Mouse (Mus musculus) lung, embryonic 16.5 days (tissue): ENCODE data around the gene Crebzf. TPM values are rescaled to one million over a fixed set of nuclear protein-coding genes. Genes with fewer than 3 reads are reported as not detected.

Experiments used
- ATAC-seq: fragments of 200-750 bp; cut with Nextera tagmentation; 2 replicates; pipeline ENCODE4 v1.8.0; 2017; ENCODE audit warnings: low read depth, mild to moderate bottlenecking, moderate library complexity
- H3K27ac ChIP-seq: fragments of 300-500 bp; sonication (generic); 2 replicates; pipeline ENCODE4 v1.5.1; 2014; ENCODE audit warnings: mild to moderate bottlenecking, control low read depth, low read length
- H3K27me3 ChIP-seq: fragments of 300-500 bp; sonication (generic); 2 replicates; pipeline ENCODE4 v1.6.1; 2014; ENCODE audit warnings: low read depth, low read length, mixed read lengths; ENCODE audit not compliant: control insufficient read depth, insufficient read depth
- H3K36me3 ChIP-seq: fragments of 300-500 bp; sonication (generic); 2 replicates; pipeline ENCODE4 v1.6.1; 2014; ENCODE audit warnings: low read length; ENCODE audit not compliant: control insufficient read depth, insufficient read depth
- H3K4me1 ChIP-seq: fragments of 300-500 bp; sonication (generic); replicated peaks from 2 replicates; pipeline ENCODE4 v1.6.1; 2014; ENCODE audit warnings: low read length, mixed read lengths; ENCODE audit not compliant: control insufficient read depth, insufficient read depth
- H3K4me2 ChIP-seq: fragments of 300-500 bp; sonication (generic); 2 replicates; pipeline ENCODE4 v1.6.1; 2014; ENCODE audit warnings: low read depth, low read length, control low read depth
- H3K4me3 ChIP-seq: fragments of 300-500 bp; sonication (generic); 2 replicates; pipeline ENCODE4 v1.5.1; 2014; ENCODE audit warnings: mild to moderate bottlenecking, low read length, control low read depth
- H3K9ac ChIP-seq: fragments of 300-500 bp; sonication (generic); 2 replicates; pipeline ENCODE4 v1.6.1; 2014; ENCODE audit warnings: low read length, control low read depth
- H3K9me3 ChIP-seq: fragments of 300-500 bp; sonication (generic); 2 replicates; pipeline ENCODE4 v1.6.1; 2016; ENCODE audit warnings: low read length; ENCODE audit not compliant: control insufficient read depth
- WGBS: fragments of 180-500 bp; shearing (Covaris S2); extraction: QIAGEN DNeasy Blood & Tissue Kit; methylation state at CpG from one replicate; pipeline ENCODE4 v1.1.7; 2014; 5-methylcytosine and 5-hydroxymethylcytosine counted together
- polyA plus RNA-seq: library from polyadenylated mRNA; unstranded; fragments of >200 nt; fragmentation: Nextera tagmentation; extraction: Ambion mirVana; gene quantifications from 2 replicates; pipeline ENCODE4 v1.2.1, GENCODE M21; 2015

The Crebzf gene
- polyA plus RNA-seq, 1 experiment from 2014 or later: 16.2 TPM

- under 1% methylated on average over 99 of the region's 123 CpGs for WGBS
These were observed 867 bp downstream of the Crebzf start for GRCm38 (mm10) chr7:90443101-90444091.

GRCm38 (mm10) chr7:90444206-90444605, 1.7 kb downstream of the Crebzf start:
- no peak for ATAC-seq
- 0% methylated on average over 6 of the region's 6 CpGs for WGBS
- no peaks in the 10 kb centered on the region for H3K27me3 ChIP-seq

More at GRCm38 (mm10) chr7:90443101-90444091, 867 bp downstream of the Crebzf start:
- H3K9ac ChIP-seq: peak overlapping the region; percentile 99
- H3K36me3 ChIP-seq: peaks cover 3% of the 10 kb centered on the region; the same call in 1 of the 2 replicates
- peak overlapping the region; percentile 98 for H3K27ac ChIP-seq
- peak; percentile 76 for ATAC-seq
- H3K9me3 ChIP-seq: no peaks in the 10 kb centered on the region
- H3K27me3 ChIP-seq: no peaks in the 10 kb centered on the region
- H3K4me2 ChIP-seq: peak overlapping the region; percentile 60
- peak overlapping the region; percentile 97 for H3K4me3 ChIP-seq
- no peaks in the 10 kb centered on the region; the same call in 1 of the 2 replicates for H3K4me1 ChIP-seq

GRCm38 (mm10) chr7:90456149-90456844, 13.8 kb downstream of the Crebzf start:
- no peak for ATAC-seq
- H3K27me3 ChIP-seq: no peaks in the 10 kb centered on the region
- H3K4me3 ChIP-seq: peak overlapping the region; percentile 81
- WGBS: 22% methylated on average over 7 of the region's 7 CpGs
- no peaks in the 10 kb centered on the region for H3K9me3 ChIP-seq
- peak overlapping the region; percentile 84 for H3K9ac ChIP-seq
- H3K4me2 ChIP-seq: peak overlapping the region; percentile 64
- no peaks in the 10 kb centered on the region; the same call in 1 of the 2 replicates for H3K4me1 ChIP-seq
- peaks cover 13% of the 10 kb centered on the region for H3K36me3 ChIP-seq
- H3K27ac ChIP-seq: peak overlapping the region; percentile 86; the same call in 1 of the 2 replicates

More at GRCm38 (mm10) chr7:90444206-90444605, 1.7 kb downstream of the Crebzf start:
- H3K9me3 ChIP-seq: no peaks in the 10 kb centered on the region
- peaks cover 3% of the 10 kb centered on the region; the same call in 1 of the 2 replicates for H3K36me3 ChIP-seq
- peak overlapping the region; percentile 97 for H3K4me3 ChIP-seq
- no peaks in the 10 kb centered on the region; the same call in 1 of the 2 replicates for H3K4me1 ChIP-seq
- no peak overlapping the region for H3K27ac ChIP-seq
- H3K9ac ChIP-seq: peak overlapping the region; percentile 99
- peak overlapping the region; percentile 60 for H3K4me2 ChIP-seq

GRCm38 (mm10) chr7:90456845-90457468, 14.4 kb downstream of the Crebzf start, which contains the start of gene Tmem126a:
TSS of gene Tmem126a (minus strand) at chr7:90457229.
- H3K36me3 ChIP-seq: peaks cover 10% of the 10 kb centered on the region; the same call in 1 of the 2 replicates
- peak; percentile 97 for ATAC-seq
- H3K9me3 ChIP-seq: no peaks in the 10 kb centered on the region
- H3K4me3 ChIP-seq: peak within 1 kb of the TSS; percentile 81
- under 1% methylated on average over 41 of the region's 41 CpGs for WGBS
- H3K27ac ChIP-seq: peak within 1 kb of the TSS; percentile 86
- peak within 1 kb of the TSS; percentile 84 for H3K9ac ChIP-seq
- no peaks in the 10 kb centered on the region; the same call in 1 of the 2 replicates for H3K4me1 ChIP-seq
- H3K27me3 ChIP-seq: no peaks in the 10 kb centered on the region
- H3K4me2 ChIP-seq: peak within 1 kb of the TSS; percentile 64

GRCm38 (mm10) chr7:90457517-90457916, 15.0 kb downstream of the Crebzf start:
- Histone ChIP-seq H3K36me3 (peaks cover 8% of the 10 kb centered on the region; the same call in 1 of the 2 replicates), H3K4me1 (no peaks in the 10 kb centered on the region; the same call in 1 of the 2 replicates), H3K27me3 (no peaks in the 10 kb centered on the region), H3K9me3 (no peaks in the 10 kb centered on the region), H3K27ac (peak overlapping the region; percentile 86), H3K4me2 (peak overlapping the region; percentile 64), H3K4me3 (peak overlapping the region; percentile 81), H3K9ac (peak overlapping the region; percentile 84)
- 11% methylated on average over 10 of the region's 10 CpGs for WGBS
- peak; percentile 63 for ATAC-seq

GRCm38 (mm10) chr7:90460330-90460729, 17.8 kb downstream of the Crebzf start:
- Histone ChIP-seq H3K4me3 (no peak overlapping the region), H3K9ac (no peak overlapping the region), H3K4me2 (no peak overlapping the region), H3K27ac (no peak overlapping the region), H3K36me3 (no peaks in the 10 kb centered on the region), H3K27me3 (no peaks in the 10 kb centered on the region), H3K9me3 (no peaks in the 10 kb centered on the region), H3K4me1 (no peaks in the 10 kb centered on the region; the same call in 1 of the 2 replicates)
- WGBS: 37% methylated on average over 10 of the region's 10 CpGs
- no peak for ATAC-seq

- no peak for ATAC-seq
- Histone ChIP-seq H3K4me1 (no peaks in the 10 kb centered on the region; the same call in 1 of the 2 replicates), H3K4me2 (0 out of 2 replicates have a peak overlapping the region, but pooled peaks have one; percentile 2), H3K27me3 (no peaks in the 10 kb centered on the region), H3K9ac (no peak overlapping the region), H3K36me3 (no peaks in the 10 kb centered on the region), H3K9me3 (no peaks in the 10 kb centered on the region), H3K27ac (no peak overlapping the region), H3K4me3 (no peak overlapping the region)
- WGBS: 13% methylated on average over 14 of the region's 14 CpGs
These were observed 18.4 kb downstream of the Crebzf start for GRCm38 (mm10) chr7:90460930-90461329.

- H3K27ac ChIP-seq: no peak overlapping the region
- no peaks in the 10 kb centered on the region for H3K9me3 ChIP-seq
- H3K9ac ChIP-seq: no peak overlapping the region
- WGBS: 90% methylated on average over 5 of the region's 5 CpGs
- H3K27me3 ChIP-seq: no peaks in the 10 kb centered on the region
- no peaks in the 10 kb centered on the region for H3K36me3 ChIP-seq
- no peaks in the 10 kb centered on the region for H3K4me1 ChIP-seq
- no peak overlapping the region for H3K4me3 ChIP-seq
- no peak for ATAC-seq
- H3K4me2 ChIP-seq: no peak overlapping the region
These were observed 18.9 kb downstream of the Crebzf start for GRCm38 (mm10) chr7:90461441-90461840.
